ENCODE assay signal across 8 mouse cellular contexts in the genomic region with DNA sequence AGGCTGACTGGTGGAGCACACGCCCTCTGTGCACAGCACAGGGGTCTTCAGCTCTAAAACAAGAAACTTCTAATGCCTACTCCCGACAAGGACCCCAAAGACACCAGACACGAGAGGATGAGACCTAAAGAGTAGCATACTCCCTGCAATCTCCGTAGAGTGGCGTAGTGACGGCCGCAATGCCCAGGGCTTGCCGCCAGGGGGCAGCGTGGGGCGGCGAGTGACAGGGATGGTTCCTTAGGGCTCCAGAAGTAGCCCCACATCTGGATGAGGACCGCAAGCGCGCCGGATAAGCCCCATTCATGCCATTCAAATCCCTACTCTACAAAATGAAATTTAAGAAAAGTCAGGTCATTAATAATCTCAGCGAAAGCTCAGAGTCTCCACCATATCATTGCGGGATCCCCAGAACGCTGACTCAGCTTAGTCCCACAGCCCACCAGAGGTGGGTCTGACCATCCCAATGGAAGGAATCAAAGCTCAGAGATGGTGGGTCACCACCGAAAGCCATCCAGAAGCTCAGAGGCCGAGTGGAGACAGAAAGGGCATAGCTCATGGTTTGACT. TPM values are rescaled to one million over a fixed set of nuclear protein-coding genes. Genes with fewer than 3 reads are reported as not detected.
DNase-seq lines count a peak whose midpoint lies in the region; ATAC-seq and TF ChIP-seq lines count a peak whose summit lies in the region.

No protein-coding gene starts in this region.

- H3K4me3 ChIP-seq in gastrocnemius, adult 2 months: no peak overlapping the region
- no peak overlapping the region for H3K4me3 ChIP-seq in midbrain, embryonic 10.5 days
- H3K4me3 ChIP-seq in midbrain, embryonic 16.5 days (ENCODE audit: low read depth, low read length): no peak overlapping the region
- H3K4me3 ChIP-seq in neural tube, embryonic 11.5 days (ENCODE audit: low read depth, low read length): no peak overlapping the region

- H3K9ac ChIP-seq in midbrain, embryonic 16.5 days (ENCODE audit: low read depth, low read length): no peak overlapping the region
- H3K9ac ChIP-seq in neural tube, embryonic 11.5 days (ENCODE audit: low read length): no peak overlapping the region

- H3K9me3 ChIP-seq in midbrain, embryonic 10.5 days (replicated peaks): no peaks in the 10 kb centered on the region
- H3K9me3 ChIP-seq in midbrain, embryonic 16.5 days (replicated peaks; ENCODE audit: control insufficient read depth, low read length, poor library complexity, severe bottlenecking): no peaks in the 10 kb centered on the region
- H3K9me3 ChIP-seq in neural tube, embryonic 11.5 days (ENCODE audit: control insufficient read depth, low read length): no peaks in the 10 kb centered on the region

- DNase-seq in gastrocnemius, adult 2 months: peak; percentile 36
- no peak for DNase-seq in gastrocnemius, adult 18-20 months (ENCODE audit: low spot score)
- DNase-seq in midbrain, embryonic 10.5 days (ENCODE audit: low spot score): peak; percentile 68
- peak; percentile 50 for DNase-seq in NIH3T3 (ENCODE audit: low read depth)
- peak; percentile 31 for DNase-seq in embryo, embryonic 11.5 days (ENCODE audit: low read depth, low spot score)
- DNase-seq in neural tube, embryonic 11.5 days (ENCODE audit: low spot score): peak; percentile 71
- DNase-seq in layer of hippocampus, adult 9-11 months: no peak

- no peaks in the 10 kb centered on the region for H3K36me3 ChIP-seq in midbrain, embryonic 10.5 days
- H3K36me3 ChIP-seq in midbrain, embryonic 16.5 days (ENCODE audit: control insufficient read depth, insufficient read depth, low read length): no peaks in the 10 kb centered on the region
- no peaks in the 10 kb centered on the region for H3K36me3 ChIP-seq in neural tube, embryonic 11.5 days (ENCODE audit: control insufficient read depth, insufficient read depth, low read length)

- ATAC-seq in midbrain, embryonic 16.5 days: no peak
- ATAC-seq in neural tube, embryonic 11.5 days (ENCODE audit: insufficient read depth, low FRiP score, low TSS enrichment): no peak

- H3K4me2 ChIP-seq in midbrain, embryonic 16.5 days (ENCODE audit: low read length): no peak overlapping the region
- no peak overlapping the region for H3K4me2 ChIP-seq in neural tube, embryonic 11.5 days (ENCODE audit: low read depth)

- intact Hi-C loops in gastrocnemius, adult 2 months (cut with DNase I): loop anchor here (10.0 kb wide), 1 partner anchor 227 kb away; no protein-coding TSS in a partner anchor

- WGBS in midbrain, embryonic 10.5 days: 39% methylated on average over 20 of the region's 20 CpGs
- WGBS in midbrain, embryonic 16.5 days: 39% methylated on average over 20 of the region's 20 CpGs
- 38% methylated on average over 20 of the region's 20 CpGs for WGBS in neural tube, embryonic 11.5 days

- peaks cover 58% of the 10 kb centered on the region for H3K27me3 ChIP-seq in midbrain, embryonic 10.5 days (ENCODE audit: low read depth, poor library complexity, severe bottlenecking)
- H3K27me3 ChIP-seq in midbrain, embryonic 16.5 days (ENCODE audit: control insufficient read depth, insufficient read depth, low read depth, low read length): no peaks in the 10 kb centered on the region
- H3K27me3 ChIP-seq in neural tube, embryonic 11.5 days (ENCODE audit: control insufficient read depth, insufficient read depth, low read length): no peaks in the 10 kb centered on the region

- TF ChIP-seq CTCF in gastrocnemius, adult 2 months (IDR thresholded peaks at IDR 0.05): peak; percentile 66

- H3K27ac ChIP-seq in gastrocnemius, adult 2 months: no peak overlapping the region
- H3K27ac ChIP-seq in midbrain, embryonic 10.5 days (replicated peaks): peak overlapping the region; percentile 87
- H3K27ac ChIP-seq in midbrain, embryonic 16.5 days (ENCODE audit: low read length): no peak overlapping the region
- no peak overlapping the region for H3K27ac ChIP-seq in neural tube, embryonic 11.5 days (ENCODE audit: low read depth, low read length)

- H3K4me1 ChIP-seq in midbrain, embryonic 10.5 days: peaks cover 57% of the 10 kb centered on the region
- H3K4me1 ChIP-seq in midbrain, embryonic 16.5 days (ENCODE audit: control insufficient read depth, insufficient read depth, low read length): peaks cover 10% of the 10 kb centered on the region
- peaks cover 13% of the 10 kb centered on the region for H3K4me1 ChIP-seq in neural tube, embryonic 11.5 days (ENCODE audit: control insufficient read depth, insufficient read depth, low read length)

RNA-seq across cellular contexts. Expression of a gene that starts 16.4 kb away (rescaled TPM):
- not detected for total RNA-seq in gastrocnemius, adult 2 months (2021)
- total RNA-seq in gastrocnemius, adult 18-20 months (2021): not detected
- not detected in 2 replicates for polyA plus RNA-seq in midbrain, embryonic 10.5 days (2016; fragmentation: Nextera tagmentation; extraction: Ambion mirVana)
- not detected in 2 replicates for polyA plus RNA-seq in midbrain, embryonic 16.5 days (2015; fragmentation: Nextera tagmentation; extraction: Ambion mirVana)
- polyA plus RNA-seq in neural tube, embryonic 11.5 days (2014; fragmentation: Nextera tagmentation; extraction: Ambion mirVana): not detected in 2 replicates

RNA-seq across cellular contexts. Expression of a gene that starts 51.2 kb away (rescaled TPM):
- under 1 TPM; 0.69 to 0.95 TPM for total RNA-seq in gastrocnemius, adult 2 months (2021)
- 1 to 10 TPM in 1 of 2 experiments, under 1 TPM in 1; 0.85 to 1.0 TPM for total RNA-seq in gastrocnemius, adult 18-20 months (2021)
- polyA plus RNA-seq in midbrain, embryonic 10.5 days (2016; fragmentation: Nextera tagmentation; extraction: Ambion mirVana): 108 and 110 TPM in 2 replicates
- 13.3 and 18.0 TPM in 2 replicates for polyA plus RNA-seq in midbrain, embryonic 16.5 days (2015; fragmentation: Nextera tagmentation; extraction: Ambion mirVana)
- 61.5 and 65.0 TPM in 2 replicates for polyA plus RNA-seq in neural tube, embryonic 11.5 days (2014; fragmentation: Nextera tagmentation; extraction: Ambion mirVana)

Comparison
In these comparisons a context has a peak if more than half of its experiments do, and no peak if none do; other contexts are left out.
1. DNase-seq: peak in gastrocnemius, adult 2 months (single experiment), midbrain, embryonic 10.5 days (single experiment), NIH3T3 (single experiment), embryo, embryonic 11.5 days (single experiment) and neural tube, embryonic 11.5 days (single experiment); none in gastrocnemius, adult 18-20 months (single experiment) and layer of hippocampus, adult 9-11 months (single experiment).